ENCODE assay signal across 8 mouse cellular contexts in genomic region chr9:50500974-50501501, GRCm38 (mm10). TPM values are rescaled to one million over a fixed set of nuclear protein-coding genes. Genes with fewer than 3 reads are reported as not detected.
DNase-seq lines count a peak whose midpoint lies in the region; ATAC-seq and TF ChIP-seq lines count a peak whose summit lies in the region.

No protein-coding gene starts in this region.

- peak overlapping the region; percentile 47; the same call in 1 of the 2 replicates for H3K9ac ChIP-seq in embryonic facial prominence, embryonic 14.5 days (ENCODE audit: low read depth, low read length)
- 0 out of 2 replicates have a peak overlapping the region, but pooled peaks have one; percentile 34 for H3K9ac ChIP-seq in midbrain, embryonic 14.5 days (replicated peaks; ENCODE audit: low read length)

- no peak for TF ChIP-seq POLR2A in thymus, adult 2 months (IDR thresholded peaks at IDR 0.05; ENCODE audit: control insufficient read depth, extremely low read depth, insufficient read depth, low read length, poor library complexity)

- no peaks in the 10 kb centered on the region for H3K27me3 ChIP-seq in thymus, adult 2 months (ENCODE audit: control insufficient read depth, insufficient read depth, low read length)
- H3K27me3 ChIP-seq in embryonic facial prominence, embryonic 14.5 days (replicated peaks; ENCODE audit: control insufficient read depth, insufficient read depth, low read length), result no peaks in the 10 kb centered on the region
- no peaks in the 10 kb centered on the region for H3K27me3 ChIP-seq in midbrain, embryonic 14.5 days (ENCODE audit: control insufficient read depth, insufficient read depth, low read length)

- H3K9me3 ChIP-seq in embryonic facial prominence, embryonic 14.5 days (ENCODE audit: control insufficient read depth, low read length), result no peaks in the 10 kb centered on the region
- H3K9me3 ChIP-seq in midbrain, embryonic 14.5 days (ENCODE audit: control insufficient read depth, low read length), result no peaks in the 10 kb centered on the region

- H3K4me2 ChIP-seq in embryonic facial prominence, embryonic 14.5 days (ENCODE audit: low read depth, low read length), result peak overlapping the region; percentile 53
- peak overlapping the region; percentile 47 for H3K4me2 ChIP-seq in midbrain, embryonic 14.5 days (ENCODE audit: low read length)

- H3K4me1 ChIP-seq in thymus, adult 2 months (replicated peaks; ENCODE audit: control insufficient read depth, insufficient read depth, low read length), result peaks cover 13% of the 10 kb centered on the region
- peaks cover 10% of the 10 kb centered on the region for H3K4me1 ChIP-seq in embryonic facial prominence, embryonic 14.5 days (ENCODE audit: control insufficient read depth, insufficient read depth, low read length)
- peaks cover 16% of the 10 kb centered on the region for H3K4me1 ChIP-seq in midbrain, embryonic 14.5 days (ENCODE audit: control insufficient read depth, insufficient read depth, low read length)

- peak; percentile 89 for ATAC-seq in embryonic facial prominence, embryonic 14.5 days (ENCODE audit: low read depth)
- peak; percentile 60; the same call in 1 of the 2 replicates for ATAC-seq in midbrain, embryonic 14.5 days (ENCODE audit: low FRiP score, low TSS enrichment)

- WGBS in thymus, adult 2 months, result 48% methylated on average over 14 of the region's 14 CpGs
- WGBS in embryonic facial prominence, embryonic 14.5 days, result 22% methylated on average over 14 of the region's 14 CpGs
- WGBS in midbrain, embryonic 14.5 days, result 29% methylated on average over 14 of the region's 14 CpGs

- H3K4me3 ChIP-seq in thymus, adult 2 months (ENCODE audit: control insufficient read depth, insufficient read depth, low read length), result peak overlapping the region; percentile 3; the same call in 1 of the 2 replicates
- peak overlapping the region; percentile 33 for H3K4me3 ChIP-seq in embryonic facial prominence, embryonic 14.5 days (ENCODE audit: low read depth, low read length)
- H3K4me3 ChIP-seq in midbrain, embryonic 14.5 days (replicated peaks; ENCODE audit: low read depth, low read length), result peak overlapping the region; percentile 20

- no peaks in the 10 kb centered on the region for H3K36me3 ChIP-seq in thymus, adult 2 months (ENCODE audit: control insufficient read depth, insufficient read depth, low read length)
- no peaks in the 10 kb centered on the region for H3K36me3 ChIP-seq in embryonic facial prominence, embryonic 14.5 days (ENCODE audit: control insufficient read depth, insufficient read depth, low read length)
- no peaks in the 10 kb centered on the region for H3K36me3 ChIP-seq in midbrain, embryonic 14.5 days (ENCODE audit: control insufficient read depth, insufficient read depth, low read length)

- no peak for TF ChIP-seq CTCF in thymus, adult 2 months (IDR thresholded peaks at IDR 0.05; ENCODE audit: borderline replicate concordance, control insufficient read depth, extremely low read depth, insufficient read depth, low read length, poor library complexity)

- no peak overlapping the region for H3K27ac ChIP-seq in thymus, adult 2 months (ENCODE audit: control insufficient read depth, insufficient read depth, low read length)
- no peak overlapping the region for H3K27ac ChIP-seq in embryonic facial prominence, embryonic 14.5 days (replicated peaks; ENCODE audit: low read depth, low read length)
- peak overlapping the region; percentile 15; the same call in 1 of the 2 replicates for H3K27ac ChIP-seq in midbrain, embryonic 14.5 days (replicated peaks; ENCODE audit: low read depth, low read length)

- DNase-seq in thymus, adult 2 months, result no peak
- no peak for DNase-seq in thymus, adult 18-20 months
- peak; percentile 91 for DNase-seq in embryonic facial prominence, embryonic 14.5 days (ENCODE audit: low spot score)
- peak; percentile 62 for DNase-seq in hindlimb bud, embryonic 11.5 days (ENCODE audit: extremely low spot score, low read depth, low spot score)
- peak; percentile 85 for DNase-seq in midbrain, embryonic 14.5 days
- no peak for DNase-seq in left cerebral cortex, adult 9 months (ENCODE audit: low spot score in 2 of 2)
- no peak for DNase-seq in spleen, adult 18-20 months
- DNase-seq in right cerebral cortex, adult 18-20 months, result no peak

RNA-seq across cellular contexts. Expression of gene Plet1, which starts 6.7 kb away (rescaled TPM):
- polyA plus RNA-seq in thymus, adult 2 months (2012; rRNA removed), result 7.5 and 8.0 TPM in 2 replicates
- 2.7 and 7.1 TPM in 2 replicates for polyA plus RNA-seq in embryonic facial prominence, embryonic 14.5 days (2014; fragmentation: Nextera tagmentation; extraction: Ambion mirVana)
- polyA plus RNA-seq in midbrain, embryonic 14.5 days (2014; fragmentation: Nextera tagmentation; extraction: Ambion mirVana), result 0.39 and 0.50 TPM in 2 replicates

RNA-seq across cellular contexts. Expression of gene Pts, which starts 27.5 kb away (rescaled TPM):
- 45.0 and 51.0 TPM in 2 replicates for polyA plus RNA-seq in thymus, adult 2 months (2012; rRNA removed)
- 61.3 and 63.3 TPM in 2 replicates for polyA plus RNA-seq in embryonic facial prominence, embryonic 14.5 days (2014; fragmentation: Nextera tagmentation; extraction: Ambion mirVana)
- polyA plus RNA-seq in midbrain, embryonic 14.5 days (2014; fragmentation: Nextera tagmentation; extraction: Ambion mirVana), result 118 and 122 TPM in 2 replicates

RNA-seq across cellular contexts. Expression of gene Il18, which starts 53.6 kb away (rescaled TPM):
- polyA plus RNA-seq in thymus, adult 2 months (2012; rRNA removed), result 3.2 and 5.0 TPM in 2 replicates
- polyA plus RNA-seq in embryonic facial prominence, embryonic 14.5 days (2014; fragmentation: Nextera tagmentation; extraction: Ambion mirVana), result 6.1 and 7.7 TPM in 2 replicates
- polyA plus RNA-seq in midbrain, embryonic 14.5 days (2014; fragmentation: Nextera tagmentation; extraction: Ambion mirVana), result 21.7 and 23.1 TPM in 2 replicates

RNA-seq across cellular contexts. Expression of gene Bco2, which starts 53.9 kb away (rescaled TPM):
- 0.23 and 0.38 TPM in 2 replicates for polyA plus RNA-seq in thymus, adult 2 months (2012; rRNA removed)
- 0.15 and 0.16 TPM in 2 replicates for polyA plus RNA-seq in embryonic facial prominence, embryonic 14.5 days (2014; fragmentation: Nextera tagmentation; extraction: Ambion mirVana)
- 0.20 and 0.23 TPM in 2 replicates for polyA plus RNA-seq in midbrain, embryonic 14.5 days (2014; fragmentation: Nextera tagmentation; extraction: Ambion mirVana)

Comparison
In these comparisons a context has a peak if more than half of its experiments do, and no peak if none do; other contexts are left out.
1. DNase-seq: peak in embryonic facial prominence, embryonic 14.5 days (single experiment), hindlimb bud, embryonic 11.5 days (single experiment) and midbrain, embryonic 14.5 days (single experiment); none in thymus, adult 2 months (single experiment), thymus, adult 18-20 months (0 of 2), left cerebral cortex, adult 9 months (0 of 2), spleen, adult 18-20 months (0 of 2) and right cerebral cortex, adult 18-20 months (single experiment).
2. Peak in every context shown above with its lines, with median percentiles within 50 percentile points of each other: H3K4me3 ChIP-seq.